Mouse (Mus musculus) lung, adult 2 months (tissue): Measurements from ENCODE around the gene 1600002K03Rik.

ENCODE experiments used
- CTCF ChIP-seq: fragments of 200-500 bp; IDR thresholded peaks from 2 replicates; pipeline ENCODE4 v1.5.1; 2011; ENCODE audit warnings: mild to moderate bottlenecking, low read length, control low read depth; ENCODE audit not compliant: insufficient read depth
- POLR2A ChIP-seq: fragments of 200-500 bp; IDR thresholded peaks from 2 replicates; pipeline ENCODE4 v1.6.1; 2011; ENCODE audit warnings: low read depth, mild to moderate bottlenecking, control low read depth, low read length, borderline replicate concordance; ENCODE audit errors: extremely low read depth

DNA sequence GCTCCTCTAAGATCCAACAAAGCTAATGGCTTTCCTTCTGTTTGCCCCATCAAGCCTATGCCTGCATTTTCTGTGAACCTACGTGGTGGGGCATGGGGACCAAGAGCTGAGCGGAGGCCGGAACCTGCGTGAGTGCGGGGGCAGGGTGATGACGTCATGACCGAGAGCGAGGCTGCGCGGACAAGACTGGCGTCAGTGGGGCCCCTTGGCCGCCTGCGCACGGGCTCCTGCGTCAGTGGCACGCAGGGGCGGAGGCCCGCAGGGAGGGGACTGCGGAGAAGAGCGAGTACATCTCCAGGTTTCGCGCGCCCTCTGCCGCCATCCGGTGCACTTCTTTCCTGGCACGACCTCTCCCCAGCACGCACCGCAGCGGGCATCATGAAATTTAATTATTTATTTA lies 31.5 kb upstream of the 1600002K03Rik start:
- TF ChIP-seq CTCF (peak; percentile 56), POLR2A (peak; percentile 79; the same call in 1 of the 2 replicates)
